Mouse (Mus musculus) MEL (cell line): ENCODE results near the gene Il27. TPM values are rescaled to one million over a fixed set of nuclear protein-coding genes. Genes with fewer than 3 reads are reported as not detected.

Experiments
- DNase-seq: peaks from one replicate; pipeline ENCODE4 v3.0.0; 2011; ENCODE audit warnings: low read depth, low spot score
- H3K27ac ChIP-seq: 2 replicates; pipeline ENCODE4 v1.5.1; 2012; ENCODE audit warnings: low read depth, mild to moderate bottlenecking, control low read depth, low read length, moderate library complexity; ENCODE audit not compliant: control insufficient read depth
- H3K27me3 ChIP-seq, 2 experiments: fragments of 150-350 bp in 1 of 2; sonication (generic) in 1 of 2; 2 replicates each; pipeline ENCODE4 v1.6.1; 2012; ENCODE audit warnings: low read length in 2 of 2, mild to moderate bottlenecking in 2 of 2, improper control_type of control experiment in 1 of 2, moderate library complexity in 1 of 2; ENCODE audit not compliant: insufficient read depth in 2 of 2, control insufficient read depth in 1 of 2
- H3K36me3 ChIP-seq, 2 experiments: 2 replicates each; pipeline ENCODE4 v1.6.1; 2012 to 2014; ENCODE audit warnings: low read length in 2 of 2, improper control_type of control experiment in 1 of 2, inconsistent platforms in 1 of 2, mild to moderate bottlenecking in 1 of 2; ENCODE audit not compliant: insufficient read depth in 2 of 2, control insufficient read depth in 1 of 2
- H3K4me1 ChIP-seq, 2 experiments: fragments of 150-350 bp in 1 of 2; sonication (generic) in 1 of 2; 2 replicates each; pipeline ENCODE4 v1.6.1; 2012; ENCODE audit warnings: low read length in 2 of 2, improper control_type of control experiment in 1 of 2, mild to moderate bottlenecking in 1 of 2; ENCODE audit not compliant: insufficient read depth in 2 of 2, control insufficient read depth in 1 of 2
- H3K4me3 ChIP-seq, 2 experiments: fragments of 150-350 bp in 1 of 2; sonication (generic) in 1 of 2; 2 replicates each; pipeline ENCODE4 v1.5.1; 2012; ENCODE audit warnings: low read depth in 2 of 2, low read length in 2 of 2, mild to moderate bottlenecking in 2 of 2, moderate library complexity in 2 of 2, control low read depth in 1 of 2, improper control_type of control experiment in 1 of 2; ENCODE audit not compliant: control insufficient read depth in 1 of 2, insufficient read depth in 1 of 2
- H3K79me2 ChIP-seq: 2 replicates; pipeline ENCODE4 v1.6.1; 2012; ENCODE audit warnings: mild to moderate bottlenecking, low read length, moderate library complexity; ENCODE audit not compliant: control insufficient read depth, poor library complexity, insufficient read depth
- H3K9ac ChIP-seq: 2 replicates; pipeline ENCODE4 v1.6.1; 2012; ENCODE audit warnings: low read depth, mild to moderate bottlenecking, control low read depth, low read length, moderate library complexity; ENCODE audit not compliant: control insufficient read depth, poor library complexity, severe bottlenecking
- H3K9me3 ChIP-seq: fragments of 150-350 bp; sonication (generic); replicated peaks from 2 replicates; pipeline ENCODE4 v1.6.1; 2012; ENCODE audit warnings: mild to moderate bottlenecking, low read length, improper control_type of control experiment, moderate library complexity; ENCODE audit not compliant: insufficient read depth
- CHD1 ChIP-seq: IDR thresholded peaks from 2 replicates; pipeline ENCODE4 v1.6.1; 2012; ENCODE audit warnings: low read depth, mild to moderate bottlenecking, inconsistent platforms, low read length, improper control_type of control experiment
- CHD2 ChIP-seq: IDR thresholded peaks from 2 replicates; pipeline ENCODE4 v1.6.1; 2011; ENCODE audit warnings: low read length, improper control_type of control experiment
- CTCF ChIP-seq, 3 experiments: IDR thresholded peaks in 2 of 3; conservative IDR thresholded peaks in 1 of 3; 2 replicates each; pipeline ENCODE4 v1.5.1; 2011 to 2012; ENCODE audit warnings: low read length in 3 of 3, low read depth in 2 of 3, mild to moderate bottlenecking in 2 of 3, improper control_type of control experiment in 1 of 3, inconsistent platforms in 1 of 3, mixed read lengths in 1 of 3, moderate library complexity in 1 of 3; ENCODE audit not compliant: control insufficient read depth in 1 of 3, insufficient read depth in 1 of 3, poor library complexity in 1 of 3, severe bottlenecking in 1 of 3
- E2F4 ChIP-seq: IDR thresholded peaks from 2 replicates; pipeline ENCODE4 v1.6.1; 2011; ENCODE audit warnings: low read depth, low read length, improper control_type of control experiment, borderline replicate concordance
- ELF1 ChIP-seq: IDR thresholded peaks from 2 replicates; pipeline ENCODE4 v1.6.1; 2014; ENCODE audit warnings: low read depth, mild to moderate bottlenecking, inconsistent platforms, low read length, improper control_type of control experiment, moderate library complexity
- EP300 ChIP-seq, 2 experiments: IDR thresholded peaks; 2 replicates each; pipeline ENCODE4 v1.6.1; 2011; ENCODE audit warnings: improper control_type of control experiment in 2 of 2, low read length in 2 of 2, low read depth in 1 of 2, mild to moderate bottlenecking in 1 of 2
- ETS1 ChIP-seq: IDR thresholded peaks from 2 replicates; pipeline ENCODE4 v1.6.1; 2012; ENCODE audit warnings: low read depth, mild to moderate bottlenecking, inconsistent platforms, low read length, improper control_type of control experiment, moderate library complexity
- GABPA ChIP-seq: IDR thresholded peaks from 2 replicates; pipeline ENCODE4 v1.6.1; 2012; ENCODE audit warnings: low read depth, mild to moderate bottlenecking, inconsistent platforms, low read length, improper control_type of control experiment, moderate library complexity
- GATA1 ChIP-seq: IDR thresholded peaks from 2 replicates; pipeline ENCODE4 v1.6.1; 2011; ENCODE audit warnings: low read depth, low read length, improper control_type of control experiment
- HCFC1 ChIP-seq: IDR thresholded peaks from 2 replicates; pipeline ENCODE4 v1.6.1; 2012; ENCODE audit warnings: low read depth, mild to moderate bottlenecking, inconsistent platforms, low read length, improper control_type of control experiment, moderate library complexity
- JUND ChIP-seq: IDR thresholded peaks from 2 replicates; pipeline ENCODE4 v1.6.1; 2011; ENCODE audit warnings: low read depth, mild to moderate bottlenecking, improper control_type of control experiment, low read length
- KAT2A ChIP-seq: conservative IDR thresholded peaks from 2 replicates; pipeline ENCODE4 v1.6.1; 2012; ENCODE audit warnings: low read depth, low read length, improper control_type of control experiment, inconsistent platforms
- MAFK ChIP-seq: IDR thresholded peaks from 2 replicates; pipeline ENCODE4 v1.6.1; 2011; ENCODE audit warnings: low read depth, mild to moderate bottlenecking, low read length, improper control_type of control experiment, borderline replicate concordance
- MAX ChIP-seq: IDR thresholded peaks from 2 replicates; pipeline ENCODE4 v1.6.1; 2011; ENCODE audit warnings: low read length, improper control_type of control experiment
- MAZ ChIP-seq: IDR thresholded peaks from 2 replicates; pipeline ENCODE4 v1.6.1; 2012; ENCODE audit warnings: low read depth, mild to moderate bottlenecking, inconsistent platforms, low read length, improper control_type of control experiment
- MEF2A ChIP-seq: IDR thresholded peaks from 2 replicates; pipeline ENCODE4 v1.6.1; 2014; ENCODE audit warnings: low read depth, mild to moderate bottlenecking, inconsistent platforms, low read length, improper control_type of control experiment; ENCODE audit not compliant: poor library complexity, insufficient replicate concordance, severe bottlenecking; ENCODE audit errors: extremely low read depth
- MXI1 ChIP-seq: IDR thresholded peaks from 2 replicates; pipeline ENCODE4 v1.6.1; 2011; ENCODE audit warnings: mild to moderate bottlenecking, low read depth, low read length, improper control_type of control experiment
- MYB ChIP-seq: IDR thresholded peaks from 2 replicates; pipeline ENCODE4 v1.6.1; 2011; ENCODE audit warnings: mild to moderate bottlenecking, low read depth, low read length, improper control_type of control experiment
- MYC ChIP-seq: IDR thresholded peaks from 2 replicates; pipeline ENCODE4 v1.6.1; 2011; ENCODE audit warnings: low read depth, mild to moderate bottlenecking, low read length, improper control_type of control experiment, moderate library complexity
- NELFE ChIP-seq: IDR thresholded peaks from 2 replicates; pipeline ENCODE4 v1.6.1; 2011; ENCODE audit warnings: low read depth, low read length, improper control_type of control experiment
- NRF1 ChIP-seq: IDR thresholded peaks from 2 replicates; pipeline ENCODE4 v1.6.1; 2014; ENCODE audit warnings: low read depth, mild to moderate bottlenecking, inconsistent platforms, low read length, improper control_type of control experiment, moderate library complexity; ENCODE audit not compliant: poor library complexity, insufficient read depth, severe bottlenecking
- POLR2A ChIP-seq, 2 experiments: IDR thresholded peaks; 2 replicates each; pipeline ENCODE4 v1.6.1; 2011 to 2012; ENCODE audit warnings: low read length in 2 of 2, mild to moderate bottlenecking in 2 of 2, control low read depth in 1 of 2, improper control_type of control experiment in 1 of 2, low read depth in 1 of 2, moderate library complexity in 1 of 2; ENCODE audit not compliant: control insufficient read depth in 1 of 2, insufficient read depth in 1 of 2, poor library complexity in 1 of 2
- POLR2AphosphoS2 ChIP-seq: IDR thresholded peaks from 2 replicates; pipeline ENCODE4 v1.6.1; 2011; ENCODE audit warnings: low read length, improper control_type of control experiment
- POLR2AphosphoS5 ChIP-seq: IDR thresholded peaks from 2 replicates; pipeline ENCODE4 v1.6.1; 2012; ENCODE audit warnings: low read depth, borderline replicate concordance, mild to moderate bottlenecking, inconsistent platforms, low read length, moderate library complexity, mixed read lengths
- RAD21 ChIP-seq: IDR thresholded peaks from 2 replicates; pipeline ENCODE4 v1.6.1; 2011; ENCODE audit warnings: mild to moderate bottlenecking, low read depth, low read length, improper control_type of control experiment
- RCOR1 ChIP-seq: IDR thresholded peaks from 2 replicates; pipeline ENCODE4 v1.6.1; 2012; ENCODE audit warnings: low read depth, mild to moderate bottlenecking, inconsistent platforms, low read length, improper control_type of control experiment
- SIN3A ChIP-seq: IDR thresholded peaks from 2 replicates; pipeline ENCODE4 v1.6.1; 2012; ENCODE audit warnings: low read length, improper control_type of control experiment, inconsistent platforms
- SMC3 ChIP-seq: IDR thresholded peaks from 2 replicates; pipeline ENCODE4 v1.6.1; 2011; ENCODE audit warnings: low read depth, low read length, improper control_type of control experiment
- TAL1 ChIP-seq: IDR thresholded peaks from 2 replicates; pipeline ENCODE4 v1.6.1; 2012; ENCODE audit warnings: mild to moderate bottlenecking, inconsistent platforms, low read length, moderate library complexity, mixed read lengths
- TBP ChIP-seq: IDR thresholded peaks from 2 replicates; pipeline ENCODE4 v1.8.0; 2011; ENCODE audit warnings: low read depth, low read length, improper control_type of control experiment
- TCF12 ChIP-seq: IDR thresholded peaks from 2 replicates; pipeline ENCODE4 v1.6.1; 2014; ENCODE audit warnings: low read depth, mild to moderate bottlenecking, inconsistent platforms, low read length, improper control_type of control experiment, moderate library complexity
- UBTF ChIP-seq: IDR thresholded peaks from 2 replicates; pipeline ENCODE4 v1.6.1; 2012; ENCODE audit warnings: low read depth, mild to moderate bottlenecking, inconsistent platforms, low read length, improper control_type of control experiment, moderate library complexity, borderline replicate concordance; ENCODE audit not compliant: insufficient read depth
- USF1 ChIP-seq: IDR thresholded peaks from 2 replicates; pipeline ENCODE4 v1.6.1; 2014; ENCODE audit warnings: low read depth, mild to moderate bottlenecking, inconsistent platforms, low read length, improper control_type of control experiment, moderate library complexity
- USF2 ChIP-seq, 2 experiments: IDR thresholded peaks; 2 replicates each; pipeline ENCODE4 v1.6.1; 2011 to 2012; ENCODE audit warnings: improper control_type of control experiment in 2 of 2, low read length in 2 of 2, borderline replicate concordance in 1 of 2, inconsistent platforms in 1 of 2, low read depth in 1 of 2, mild to moderate bottlenecking in 1 of 2; ENCODE audit not compliant: insufficient read depth in 1 of 2
- ZC3H11A ChIP-seq: IDR thresholded peaks from 2 replicates; pipeline ENCODE4 v1.6.1; 2012; ENCODE audit warnings: low read depth, mild to moderate bottlenecking, inconsistent platforms, low read length, improper control_type of control experiment
- ZKSCAN1 ChIP-seq: IDR thresholded peaks from 2 replicates; pipeline ENCODE4 v1.6.1; 2012; ENCODE audit warnings: low read depth, mild to moderate bottlenecking, inconsistent platforms, low read length, improper control_type of control experiment, moderate library complexity
- ZMIZ1 ChIP-seq: IDR thresholded peaks from 2 replicates; pipeline ENCODE4 v1.6.1; 2012; ENCODE audit warnings: low read depth, mild to moderate bottlenecking, inconsistent platforms, low read length, improper control_type of control experiment, moderate library complexity
- ZNF384 ChIP-seq: IDR thresholded peaks from 2 replicates; pipeline ENCODE4 v1.6.1; 2012; ENCODE audit warnings: low read depth, mild to moderate bottlenecking, inconsistent platforms, low read length, improper control_type of control experiment
- polyA plus RNA-seq, 2 experiments: library from polyadenylated mRNA; stranded (reverse) in 1 of 2; unstranded in 1 of 2; fragments of >175 nt in 1 of 2; fragments of >200 nt in 1 of 2; gene quantifications; 2 replicates each; pipeline versions ENCODE4 v1.2.1 to v1.2.4; 2012; ENCODE audit warnings: low replicate concordance in 2 of 2, low read depth in 1 of 2; ENCODE audit not compliant: insufficient read length in 2 of 2, insufficient read depth in 1 of 2, missing spikeins in 1 of 2
- total RNA-seq: library from RNA; depleted of rRNA; stranded (reverse); fragments of 300-350 nt; gene quantifications from 2 replicates; pipeline ENCODE4 v1.2.3, GENCODE M21; 2012

Gene Il27
- total and polyA plus RNA-seq, 3 experiments: 0.07 TPM; not detected in 2

- Histone ChIP-seq H3K9me3 (no peaks in the 10 kb centered on the region), H3K27ac (peak overlapping the region; percentile 38), H3K36me3 (peaks cover 0 to 20% of the 10 kb centered on the region in 2 experiments; a peak in 2 of 4 replicates), H3K79me2 (no peaks in the 10 kb centered on the region), H3K4me3 (peak overlapping the region in 1 of 2 experiments; percentile 26; a peak in 1 of 4 replicates), H3K4me1 (peaks cover 24 to 32% of the 10 kb centered on the region in 2 experiments), H3K27me3 (no peaks in the 10 kb centered on the region), H3K9ac (peak overlapping the region; percentile 13; the same call in 1 of the 2 replicates)
- peak; percentile 55 for DNase-seq
- TF ChIP-seq ZC3H11A (no peak), TCF12 (peak; percentile 93), RAD21 (no peak; the same call in 1 of the 2 replicates), NRF1 (no peak), MAZ (peak; percentile 85), SIN3A (peak; percentile 75), ETS1 (peak; percentile 97), SMC3 (0 out of 2 replicates have a peak, but pooled peaks have one; percentile 1), GATA1 (peak; percentile 84), MXI1 (0 out of 2 replicates have a peak, but pooled peaks have one; percentile 34), TBP (no peak), ZKSCAN1 (no peak), POLR2AphosphoS2 (no peak), E2F4 (no peak), NELFE (no peak), HCFC1 (no peak), GABPA (no peak), POLR2AphosphoS5 (no peak), USF1 (no peak), RCOR1 (peak; percentile 66), CHD2 (no peak), KAT2A (no peak), TAL1 (peak; percentile 88), MYB (peak; percentile 73), UBTF (no peak), EP300 (IDR thresholded peaks at IDR 0.05; ENCODE audit: low read depth in 1 of 2, low read length in 2 of 2) (peak; percentile 88 to 89), CTCF (IDR thresholded peaks at IDR 0.05 in 2 of 3, conservative IDR thresholded peaks at IDR 0.05 in 1 of 3; ENCODE audit: control insufficient read depth in 1 of 3, insufficient read depth in 1 of 3, low read depth in 2 of 3, low read length in 3 of 3, poor library complexity in 1 of 3, severe bottlenecking in 1 of 3) (no peak), ZMIZ1 (no peak), MAX (no peak), ZNF384 (no peak), CHD1 (no peak), MAFK (no peak), USF2 (IDR thresholded peaks at IDR 0.05; ENCODE audit: borderline replicate concordance in 1 of 2, insufficient read depth in 1 of 2, low read depth in 1 of 2, low read length in 2 of 2) (no peak), MEF2A (no peak), ELF1 (no peak), POLR2A (IDR thresholded peaks at IDR 0.05; ENCODE audit: control insufficient read depth in 1 of 2, insufficient read depth in 1 of 2, low read depth in 1 of 2, low read length in 2 of 2, poor library complexity in 1 of 2) (no peak), MYC (no peak), JUND (no peak)
Measured at GRCm38 (mm10) chr7:126632478-126632877, 37.7 kb upstream of the Il27 start.
